Mouse (Mus musculus) kidney, postnatal 10 days (tissue): Measurements from ENCODE around the gene Gnas.

Experiments
- DNase-seq: peaks from one replicate; pipeline ENCODE4 v3.0.0; 2021; ENCODE audit warnings: mixed read lengths

Gene Gnas

GRCm38 (mm10) chr2:174381021-174381420, 96.9 kb downstream of the Gnas start:
- no peak for DNase-seq

GRCm38 (mm10) chr2:174391936-174392335, 107.8 kb downstream of the Gnas start:
- no peak for DNase-seq

- no peak for DNase-seq
Measured at GRCm38 (mm10) chr2:174392554-174392953, 108.4 kb downstream of the Gnas start.

DNA sequence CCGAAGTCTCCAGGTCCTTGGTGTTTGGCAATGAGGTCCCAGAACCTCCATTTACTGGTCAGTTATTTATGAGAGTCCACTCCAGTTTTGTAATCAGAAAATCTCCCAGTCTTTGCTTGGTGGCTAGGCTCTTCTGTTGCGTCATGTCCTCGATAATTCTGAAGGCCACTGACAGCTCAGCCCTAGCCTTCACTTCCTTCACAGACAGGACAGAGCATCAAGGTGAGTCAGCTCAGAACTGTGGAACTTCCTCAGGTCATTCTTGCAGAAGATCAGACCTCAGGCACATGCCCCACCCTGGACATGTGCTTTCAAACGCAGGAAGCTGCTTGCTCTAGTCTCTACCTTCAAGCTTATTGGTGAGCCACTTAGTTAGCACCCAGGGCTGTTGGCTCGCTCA, 109.3 kb downstream of the Gnas start:
- no peak for DNase-seq
